Mouse (Mus musculus) thymus, adult 2 months (tissue): ENCODE data around the gene Pcdh15. TPM values are rescaled to one million over a fixed set of nuclear protein-coding genes. Genes with fewer than 3 reads are reported as not detected.

Experiments used
- DNase-seq: peaks from one replicate; pipeline ENCODE4 v3.0.0; 2021
- H3K27ac ChIP-seq: fragments of 200-500 bp; 2 replicates; pipeline ENCODE4 v1.5.1; 2012; ENCODE audit warnings: low read length, control low read depth; ENCODE audit not compliant: control insufficient read depth, insufficient read depth
- H3K27me3 ChIP-seq: fragments of 200-500 bp; 2 replicates; pipeline ENCODE4 v1.6.1; 2012; ENCODE audit warnings: mild to moderate bottlenecking, low read length, moderate library complexity, mixed read lengths; ENCODE audit not compliant: control insufficient read depth, insufficient read depth
- H3K36me3 ChIP-seq: fragments of 200-500 bp; 2 replicates; pipeline ENCODE4 v1.6.1; 2012; ENCODE audit warnings: mild to moderate bottlenecking, low read length, moderate library complexity; ENCODE audit not compliant: control insufficient read depth, insufficient read depth
- H3K4me1 ChIP-seq: fragments of 200-500 bp; replicated peaks from 2 replicates; pipeline ENCODE4 v1.6.1; 2012; ENCODE audit warnings: low read length; ENCODE audit not compliant: control insufficient read depth, insufficient read depth
- H3K4me3 ChIP-seq: fragments of 200-500 bp; 2 replicates; pipeline ENCODE4 v1.5.1; 2012; ENCODE audit warnings: mild to moderate bottlenecking, low read length, control low read depth, moderate library complexity; ENCODE audit not compliant: control insufficient read depth, insufficient read depth
- CTCF ChIP-seq: fragments of 200-500 bp; IDR thresholded peaks from 2 replicates; pipeline ENCODE4 v1.5.1; 2012; ENCODE audit warnings: mild to moderate bottlenecking, control low read depth, low read length, moderate library complexity, borderline replicate concordance; ENCODE audit not compliant: control insufficient read depth, poor library complexity, insufficient read depth; ENCODE audit errors: extremely low read depth
- POLR2A ChIP-seq: fragments of 200-500 bp; IDR thresholded peaks from 2 replicates; pipeline ENCODE4 v1.6.1; 2012; ENCODE audit warnings: mild to moderate bottlenecking, low read length, control low read depth, moderate library complexity; ENCODE audit not compliant: control insufficient read depth, poor library complexity, insufficient read depth; ENCODE audit errors: extremely low read depth
- WGBS: fragments of 180-500 bp; shearing (Covaris S2); methylation state at CpG from one replicate; pipeline ENCODE4 v1.1.7; 2018; 5-methylcytosine and 5-hydroxymethylcytosine counted together
- polyA plus RNA-seq: library from polyadenylated mRNA; depleted of rRNA; stranded (reverse); fragments of >200 nt; gene quantifications from 2 replicates; pipeline ENCODE4 v1.2.3, GENCODE M21; 2012

The Pcdh15 gene
- polyA plus RNA-seq, 1 experiment, result 0.51 TPM

DNA sequence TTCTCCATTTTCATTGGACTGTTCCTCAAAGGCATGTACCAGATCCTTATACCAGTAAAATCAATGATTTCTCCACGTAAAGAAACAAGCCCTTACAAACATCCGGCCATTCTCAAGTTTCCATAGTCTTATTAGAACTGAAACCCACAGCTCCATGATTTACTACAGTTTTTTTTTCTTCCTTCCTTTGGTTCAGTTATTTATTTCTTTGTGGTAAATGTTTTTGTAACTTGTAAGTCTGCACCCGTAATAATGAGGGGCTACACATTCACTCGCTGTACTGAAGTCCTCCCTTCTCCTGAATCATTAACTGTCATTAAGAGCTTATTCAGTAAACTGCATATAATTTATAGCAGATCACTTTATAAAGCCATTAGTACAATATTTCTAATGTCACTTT, 1526.6 kb downstream of the Pcdh15 start:
- no peak overlapping the region for H3K27ac ChIP-seq
- no peaks in the 10 kb centered on the region for H3K4me1 ChIP-seq
- H3K27me3 ChIP-seq, result no peaks in the 10 kb centered on the region
- 21% methylated on average over 4 of the region's 4 CpGs for WGBS
- no peaks in the 10 kb centered on the region for H3K36me3 ChIP-seq
- no peak for TF ChIP-seq CTCF
- no peak for TF ChIP-seq POLR2A
- H3K4me3 ChIP-seq, result no peak overlapping the region
- no peak for DNase-seq

GRCm38 (mm10) chr10:74626596-74626995, 1527.5 kb downstream of the Pcdh15 start:
- Histone ChIP-seq H3K36me3 (no peaks in the 10 kb centered on the region), H3K27me3 (no peaks in the 10 kb centered on the region), H3K4me3 (no peak overlapping the region), H3K4me1 (no peaks in the 10 kb centered on the region), H3K27ac (no peak overlapping the region)
- no peak for TF ChIP-seq POLR2A
- DNase-seq, result no peak
- WGBS, result 68% methylated on average over 10 of the region's 10 CpGs

- WGBS, result 35% methylated on average over 9 of the region's 9 CpGs
- H3K27ac ChIP-seq, result no peak overlapping the region
- no peaks in the 10 kb centered on the region for H3K4me1 ChIP-seq
- no peaks in the 10 kb centered on the region for H3K36me3 ChIP-seq
- H3K4me3 ChIP-seq, result no peak overlapping the region
- TF ChIP-seq POLR2A (no peak), CTCF (no peak)
- DNase-seq, result no peak
- no peaks in the 10 kb centered on the region for H3K27me3 ChIP-seq
Measured at GRCm38 (mm10) chr10:74631314-74631713, 1532.2 kb downstream of the Pcdh15 start.

GRCm38 (mm10) chr10:74637040-74637439, 1537.9 kb downstream of the Pcdh15 start:
- Histone ChIP-seq H3K36me3 (no peaks in the 10 kb centered on the region), H3K4me1 (no peaks in the 10 kb centered on the region), H3K4me3 (no peak overlapping the region), H3K27me3 (no peaks in the 10 kb centered on the region), H3K27ac (no peak overlapping the region)
- WGBS, result 31% methylated on average over 4 of the region's 4 CpGs
- no peak for TF ChIP-seq CTCF
- no peak for TF ChIP-seq POLR2A
- DNase-seq, result no peak

DNA sequence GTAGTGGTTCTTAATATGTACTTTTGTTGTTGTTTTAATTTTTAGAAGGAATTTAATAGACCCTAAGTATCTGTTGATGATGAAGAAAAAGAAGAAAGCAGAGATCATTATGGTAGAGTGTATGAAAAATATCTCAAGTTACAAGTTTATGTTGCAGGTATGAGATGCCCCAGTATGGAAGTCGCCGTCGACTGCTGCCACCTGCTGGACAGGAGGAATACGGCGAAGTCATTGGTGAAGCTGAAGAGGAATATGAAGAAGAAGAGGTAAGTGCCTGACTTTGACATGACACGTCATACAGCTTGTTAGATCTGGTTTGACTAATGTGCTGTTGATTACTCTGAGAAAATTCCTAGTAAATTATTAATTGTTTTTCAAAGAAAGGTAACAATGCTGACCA, 1543.0 kb downstream of the Pcdh15 start:
- Histone ChIP-seq H3K27ac (no peak overlapping the region), H3K36me3 (no peaks in the 10 kb centered on the region), H3K4me1 (no peaks in the 10 kb centered on the region), H3K4me3 (no peak overlapping the region), H3K27me3 (no peaks in the 10 kb centered on the region)
- peak; percentile 30 for DNase-seq
- no peak for TF ChIP-seq POLR2A
- TF ChIP-seq CTCF, result no peak
- WGBS, result 55% methylated on average over 6 of the region's 6 CpGs

DNA sequence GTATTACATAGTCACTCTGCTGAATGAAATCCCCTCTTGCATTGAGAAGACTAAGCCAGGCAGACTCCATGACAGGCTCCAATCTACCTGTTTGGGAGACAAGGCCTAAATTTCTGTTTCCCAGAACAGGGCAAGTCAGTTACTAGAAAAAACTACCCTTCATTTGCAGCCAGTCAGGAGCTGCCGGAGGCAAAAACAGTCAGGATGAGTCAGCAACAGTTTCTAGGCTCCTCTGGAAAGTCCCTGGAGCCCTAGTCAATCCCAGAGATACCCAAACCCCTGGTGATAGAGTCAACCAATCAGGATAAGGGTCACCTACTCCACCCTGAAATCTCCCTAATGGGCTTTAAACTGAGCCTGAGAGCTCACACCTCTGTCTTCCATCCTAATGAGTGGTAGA, 1564.0 kb downstream of the Pcdh15 start:
- Histone ChIP-seq H3K27me3 (no peaks in the 10 kb centered on the region), H3K4me1 (no peaks in the 10 kb centered on the region), H3K4me3 (no peak overlapping the region), H3K27ac (no peak overlapping the region), H3K36me3 (no peaks in the 10 kb centered on the region)
- TF ChIP-seq CTCF (no peak), POLR2A (no peak)
- WGBS, result 70% methylated on average over 1 of the region's 1 CpGs
- no peak for DNase-seq

DNA sequence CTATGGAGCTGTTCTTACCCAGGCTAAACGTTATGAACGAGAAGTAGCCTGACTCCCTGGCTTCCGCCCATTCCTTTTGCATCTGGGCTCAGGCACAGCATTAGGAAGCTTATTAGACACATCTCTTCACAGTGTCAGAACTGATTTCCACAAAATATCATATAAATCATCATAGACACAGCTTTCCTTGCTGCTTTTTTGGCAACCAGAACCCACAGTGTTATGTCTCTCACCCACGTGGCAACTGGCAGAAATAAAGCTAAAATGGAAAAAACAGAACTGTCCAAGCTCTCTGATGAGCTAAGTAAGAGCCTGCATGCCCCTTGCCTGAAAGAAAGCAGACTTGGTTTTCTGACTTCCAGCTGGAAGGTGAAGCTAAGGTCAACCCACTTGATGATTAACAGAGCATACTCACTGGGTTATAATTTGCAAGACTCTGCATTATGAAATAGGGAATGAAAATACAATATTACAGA, 1580.9 kb downstream of the Pcdh15 start:
- H3K27ac ChIP-seq, result no peak overlapping the region
- DNase-seq, result no peak
- TF ChIP-seq POLR2A, result no peak
- TF ChIP-seq CTCF, result no peak
- no peaks in the 10 kb centered on the region for H3K27me3 ChIP-seq
- 83% methylated on average over 4 of the region's 4 CpGs for WGBS
- no peak overlapping the region for H3K4me3 ChIP-seq
- H3K36me3 ChIP-seq, result no peaks in the 10 kb centered on the region
- no peaks in the 10 kb centered on the region for H3K4me1 ChIP-seq
